Mouse (Mus musculus) forebrain, embryonic 16.5 days (tissue): Measurements from ENCODE around the gene Prss2. TPM values are rescaled to one million over a fixed set of nuclear protein-coding genes. Genes with fewer than 3 reads are reported as not detected.
"Not testable (repeated sequence)": the region's sequence is repeated elsewhere in the genome, so short reads cannot be mapped to it uniquely, and the experiment has no call there.

Source experiments
- ATAC-seq: fragments of 200-750 bp; cut with Nextera tagmentation; 2 replicates; pipeline ENCODE4 v1.8.0; 2017; ENCODE audit warnings: mild to moderate bottlenecking, moderate library complexity
- H3K27ac ChIP-seq: fragments of 300-500 bp; sonication (generic); 2 replicates; pipeline ENCODE4 v1.5.1; 2014; ENCODE audit warnings: low read length, control low read depth
- H3K27me3 ChIP-seq: fragments of 300-500 bp; sonication (generic); replicated peaks from 2 replicates; pipeline ENCODE4 v1.6.1; 2014; ENCODE audit warnings: low read length; ENCODE audit not compliant: control insufficient read depth, insufficient read depth
- H3K36me3 ChIP-seq: fragments of 300-500 bp; sonication (generic); 2 replicates; pipeline ENCODE4 v1.6.1; 2014; ENCODE audit not compliant: control insufficient read depth, insufficient read depth
- H3K4me1 ChIP-seq: fragments of 300-500 bp; sonication (generic); replicated peaks from 2 replicates; pipeline ENCODE4 v1.6.1; 2014; ENCODE audit warnings: low read length; ENCODE audit not compliant: control insufficient read depth, insufficient read depth
- H3K4me2 ChIP-seq: fragments of 300-500 bp; sonication (generic); 2 replicates; pipeline ENCODE4 v1.6.1; 2014; ENCODE audit warnings: mild to moderate bottlenecking, low read length, control low read depth
- H3K4me3 ChIP-seq: fragments of 300-500 bp; sonication (generic); replicated peaks from 2 replicates; pipeline ENCODE4 v1.5.1; 2014; ENCODE audit warnings: mild to moderate bottlenecking, low read length, control low read depth
- H3K9ac ChIP-seq: fragments of 300-500 bp; sonication (generic); replicated peaks from 2 replicates; pipeline ENCODE4 v1.6.1; 2014; ENCODE audit warnings: low read depth, low read length, control low read depth
- H3K9me3 ChIP-seq: fragments of 300-500 bp; sonication (generic); 2 replicates; pipeline ENCODE4 v1.6.1; 2016; ENCODE audit warnings: low read length; ENCODE audit not compliant: control insufficient read depth
- WGBS: fragments of 180-500 bp; shearing (Covaris S2); extraction: QIAGEN DNeasy Blood & Tissue Kit; methylation state at CpG from one replicate; pipeline ENCODE4 v1.1.7; 2014; 5-methylcytosine and 5-hydroxymethylcytosine counted together
- polyA plus RNA-seq: library from polyadenylated mRNA; unstranded; fragments of >200 nt; fragmentation: Nextera tagmentation; extraction: Ambion mirVana; gene quantifications from 2 replicates; pipeline ENCODE4 v1.2.1, GENCODE M21; 2015

Prss2 gene
- polyA plus RNA-seq, 1 experiment from 2014 or later: not detected

- not testable (repeated sequence) for H3K27me3 ChIP-seq, H3K27ac ChIP-seq, H3K9ac ChIP-seq, H3K4me2 ChIP-seq, H3K4me1 ChIP-seq, H3K36me3 ChIP-seq, H3K9me3 ChIP-seq
- WGBS: 36% methylated on average over 4 of the region's 23 CpGs
- ATAC-seq: peak; percentile 70
- peak overlapping the region; percentile 36 for H3K4me3 ChIP-seq
Measured at GRCm38 (mm10) chr6:41563104-41563951, 41.7 kb downstream of the Prss2 start.

GRCm38 (mm10) chr6:41565261-41565660, 43.7 kb downstream of the Prss2 start:
- no peaks in the 10 kb centered on the region for H3K27me3 ChIP-seq
- ATAC-seq: no peak
- no peak overlapping the region for H3K4me2 ChIP-seq
- H3K9me3 ChIP-seq: no peaks in the 10 kb centered on the region
- no peaks in the 10 kb centered on the region for H3K4me1 ChIP-seq
- no peaks in the 10 kb centered on the region for H3K36me3 ChIP-seq
- 87% methylated on average over 1 of the region's 1 CpGs for WGBS
- H3K4me3 ChIP-seq: no peak overlapping the region
- H3K27ac ChIP-seq: no peak overlapping the region
- H3K9ac ChIP-seq: no peak overlapping the region

- Histone ChIP-seq H3K36me3 (no peaks in the 10 kb centered on the region), H3K27ac (no peak overlapping the region), H3K9me3 (no peaks in the 10 kb centered on the region), H3K27me3 (no peaks in the 10 kb centered on the region), H3K4me2 (no peak overlapping the region), H3K9ac (no peak overlapping the region), H3K4me1 (no peaks in the 10 kb centered on the region), H3K4me3 (no peak overlapping the region)
- ATAC-seq: no peak
- WGBS: 85% methylated on average over 4 of the region's 4 CpGs
Measured at GRCm38 (mm10) chr6:41566965-41567364, 45.4 kb downstream of the Prss2 start.

GRCm38 (mm10) chr6:41569078-41569477, 47.5 kb downstream of the Prss2 start:
- WGBS: 67% methylated on average over 3 of the region's 3 CpGs
- H3K4me2 ChIP-seq: no peak overlapping the region
- no peaks in the 10 kb centered on the region for H3K27me3 ChIP-seq
- no peaks in the 10 kb centered on the region for H3K9me3 ChIP-seq
- ATAC-seq: no peak
- no peak overlapping the region for H3K4me3 ChIP-seq
- no peaks in the 10 kb centered on the region for H3K4me1 ChIP-seq
- H3K9ac ChIP-seq: no peak overlapping the region
- H3K27ac ChIP-seq: no peak overlapping the region
- H3K36me3 ChIP-seq: no peaks in the 10 kb centered on the region

Other genes starting within 250 kb of the Prss2 start
- gene Try4, start 219.5 kb upstream of the Prss2 start, polyA plus RNA-seq: not detected in 2 replicates
- not detected in 2 replicates for gene Try5, start 204.9 kb upstream of the Prss2 start, polyA plus RNA-seq
- not detected in 2 replicates for gene Try10, start 167.7 kb upstream of the Prss2 start, polyA plus RNA-seq
- not detected in 2 replicates for gene Prss3, start 144.1 kb upstream of the Prss2 start, polyA plus RNA-seq
- not detected in 2 replicates for gene Gm5771, start 129.4 kb upstream of the Prss2 start, polyA plus RNA-seq
- not detected in 2 replicates for gene Gm10334, start 75.6 kb upstream of the Prss2 start, polyA plus RNA-seq
- not detected in 2 replicates for gene Prss1, start 62.9 kb upstream of the Prss2 start, polyA plus RNA-seq
- 37.7 and 39.4 TPM in 2 replicates for gene Ephb6, start 83.7 kb downstream of the Prss2 start, polyA plus RNA-seq
- 0.60 and 0.65 TPM in 2 replicates for gene Trpv6, start 114.6 kb downstream of the Prss2 start, polyA plus RNA-seq
- gene Trpv5, start 159.0 kb downstream of the Prss2 start, polyA plus RNA-seq: not detected in 2 replicates
- not detected in 2 replicates for gene Llcfc1, start 162.6 kb downstream of the Prss2 start, polyA plus RNA-seq
- 0.29 and 0.48 TPM in 2 replicates for gene Kel, start 182.6 kb downstream of the Prss2 start, polyA plus RNA-seq